In the genomic region with DNA sequence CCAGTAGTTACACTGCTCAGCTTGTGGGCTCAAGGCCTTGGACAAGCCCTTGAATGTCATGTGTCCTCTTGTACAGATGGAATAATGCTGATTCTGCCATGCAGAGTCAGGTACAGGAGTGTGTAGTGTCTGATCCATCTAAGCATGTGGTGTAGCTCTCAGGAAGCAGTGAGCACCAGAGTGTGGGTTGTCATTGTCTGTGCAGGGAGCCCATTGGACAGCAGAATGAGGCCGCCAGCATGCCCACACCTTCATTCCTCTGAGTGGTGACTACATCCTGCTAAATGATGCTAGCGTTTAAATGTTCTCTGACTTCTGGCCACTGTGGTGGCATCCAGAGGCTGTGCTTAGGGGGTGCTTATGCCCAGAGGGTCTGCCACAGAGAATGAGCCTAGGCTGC, we compare ENCODE assay signal across 16 mouse cellular contexts.
"Had no signal": no experiment of that assay in that cellular context is flagged by ENCODE, and none has a peak within 500 bp of the region (broad histone marks: within the 10 kb centered on the region; RNA-seq: fewer than 3 reads in every experiment).

No protein-coding gene starts in this region.

- ATAC-seq: liver, postnatal 0 days; midbrain, embryonic 15.5 days had no signal

- H3K4me3 ChIP-seq: limb, embryonic 12.5 days; liver, embryonic 13.5 days; lung, embryonic 15.5 days; megakaryocyte, embryonic 14.5 days; midbrain, embryonic 15.5 days; neural tube, embryonic 12.5 days had no signal

- H3K27ac ChIP-seq: kidney, postnatal 0 days; limb, embryonic 12.5 days; liver, embryonic 13.5 days; lung, embryonic 15.5 days; macrophage; midbrain, embryonic 15.5 days; neural tube, embryonic 12.5 days; stomach, postnatal 0 days had no signal

- DNase-seq: kidney, adult 11 months; kidney, adult 9 months; kidney, postnatal 36 days; liver; liver, embryonic 13.5 days; liver, postnatal 0 days; lung, postnatal 14 days; thymus, postnatal 4 days had no signal
